Mouse (Mus musculus): Measurements from ENCODE around the gene Gm20715.

GRCm38 (mm10) chr7:6447771-6448170, 37.7 kb downstream of the Gm20715 start:
- TF ChIP-seq EP300 (IDR thresholded peaks at IDR 0.05; ENCODE audit: low read depth) = no peak
- no peak for TF ChIP-seq CTCF (IDR thresholded peaks at IDR 0.05; ENCODE audit: low read depth)

All from liver, embryonic 14.5 days (tissue).